Mouse (Mus musculus): Measurements from ENCODE around the gene Cog2. TPM values are rescaled to one million over a fixed set of nuclear protein-coding genes. Genes with fewer than 3 reads are reported as not detected.

Cog2 gene
- polyA plus RNA-seq, 1 experiment from 2014 or later: 29.5 TPM

DNA sequence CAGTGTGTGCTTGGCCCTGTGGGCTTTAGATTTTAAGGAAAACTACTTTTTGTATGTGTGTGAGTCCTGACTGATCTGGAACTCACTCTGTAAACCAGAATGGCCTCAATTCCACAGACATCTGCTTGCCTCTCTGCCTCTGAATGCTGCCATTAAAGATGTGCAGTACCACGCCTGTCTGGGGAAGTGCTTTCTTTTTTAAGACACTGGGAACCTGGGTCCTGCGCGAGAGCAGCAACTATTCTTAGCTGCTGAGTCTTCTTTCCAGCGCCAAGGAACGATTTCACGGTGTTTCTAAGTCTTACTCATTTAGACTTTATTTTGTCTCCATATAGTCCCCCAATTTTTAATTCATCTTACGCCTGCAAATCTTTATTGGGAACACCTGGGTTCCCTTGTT lies 26.2 kb downstream of the Cog2 start:
- H3K9me3 ChIP-seq (ENCODE audit: control insufficient read depth, low read length): no peaks in the 10 kb centered on the region
- H3K4me3 ChIP-seq (ENCODE audit: low read depth, low read length): no peak overlapping the region
- WGBS: 91% methylated on average over 7 of the region's 7 CpGs
- H3K9ac ChIP-seq (ENCODE audit: low read depth, low read length): no peak overlapping the region
- no peak for DNase-seq (ENCODE audit: low spot score)
- H3K27me3 ChIP-seq (replicated peaks; ENCODE audit: control insufficient read depth, insufficient read depth, low read length): no peaks in the 10 kb centered on the region
- no peak overlapping the region for H3K4me2 ChIP-seq
- H3K27ac ChIP-seq (ENCODE audit: low read depth, low read length): no peak overlapping the region
- ATAC-seq (replicated peaks; ENCODE audit: low FRiP score): no peak
- no peaks in the 10 kb centered on the region for H3K4me1 ChIP-seq (replicated peaks; ENCODE audit: control insufficient read depth, insufficient read depth, low read length)
- peaks cover 47% of the 10 kb centered on the region for H3K36me3 ChIP-seq (ENCODE audit: control insufficient read depth, insufficient read depth, low read length)

DNA sequence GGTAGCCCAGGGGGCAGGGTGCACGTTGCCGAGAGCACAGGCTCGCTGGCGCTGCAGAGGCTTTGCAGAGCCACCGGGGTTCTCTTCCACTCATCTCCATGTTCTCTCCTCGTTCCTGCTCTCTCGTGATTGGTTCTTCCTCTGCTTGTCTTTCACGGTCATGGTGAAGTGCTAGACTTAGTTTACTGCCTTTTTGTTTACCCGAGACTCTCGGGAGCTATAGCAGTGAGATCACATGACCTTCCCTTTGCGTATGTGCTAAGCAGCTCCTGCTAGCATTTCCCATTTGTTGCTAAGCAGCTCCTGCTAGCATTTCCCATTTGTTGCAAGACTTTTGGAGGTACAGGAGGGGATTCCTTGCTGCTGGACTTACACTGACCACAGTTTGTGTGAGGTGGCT lies 26.7 kb downstream of the Cog2 start:
- 67% methylated on average over 11 of the region's 11 CpGs for WGBS
- Histone ChIP-seq H3K36me3 (ENCODE audit: control insufficient read depth, insufficient read depth, low read length) (peaks cover 42% of the 10 kb centered on the region), H3K27me3 (replicated peaks; ENCODE audit: control insufficient read depth, insufficient read depth, low read length) (no peaks in the 10 kb centered on the region), H3K9ac (ENCODE audit: low read depth, low read length) (no peak overlapping the region), H3K9me3 (ENCODE audit: control insufficient read depth, low read length) (no peaks in the 10 kb centered on the region), H3K4me1 (replicated peaks; ENCODE audit: control insufficient read depth, insufficient read depth, low read length) (no peaks in the 10 kb centered on the region), H3K4me2 (no peak overlapping the region), H3K27ac (ENCODE audit: low read depth, low read length) (no peak overlapping the region), H3K4me3 (ENCODE audit: low read depth, low read length) (no peak overlapping the region)
- ATAC-seq (replicated peaks; ENCODE audit: low FRiP score) (no peak), DNase-seq (ENCODE audit: low spot score) (no peak)

DNA sequence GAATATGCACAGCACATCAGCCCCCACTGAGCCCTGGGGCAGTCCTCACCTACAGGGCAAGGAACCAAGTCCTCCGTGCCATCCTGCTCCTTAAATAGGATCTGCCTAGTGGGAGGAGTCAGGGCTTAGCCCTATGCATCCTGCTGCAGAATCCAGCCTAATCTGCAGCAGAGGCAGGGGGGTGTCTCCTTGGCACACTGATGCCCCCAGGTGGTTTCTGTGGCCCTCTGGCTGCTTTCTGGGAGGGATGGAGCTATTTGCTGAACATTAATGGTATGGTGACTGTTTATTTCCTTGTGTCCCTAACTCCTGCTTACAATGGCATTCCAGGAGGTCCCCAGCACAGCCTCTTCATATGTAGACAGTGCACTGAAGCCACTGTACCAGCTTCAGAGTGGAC lies 27.6 kb downstream of the Cog2 start:
- no peak for ATAC-seq (replicated peaks; ENCODE audit: low FRiP score)
- Histone ChIP-seq H3K4me1 (replicated peaks; ENCODE audit: control insufficient read depth, insufficient read depth, low read length) (no peaks in the 10 kb centered on the region), H3K4me2 (no peak overlapping the region), H3K27ac (ENCODE audit: low read depth, low read length) (no peak overlapping the region), H3K4me3 (ENCODE audit: low read depth, low read length) (no peak overlapping the region), H3K36me3 (ENCODE audit: control insufficient read depth, insufficient read depth, low read length) (peaks cover 40% of the 10 kb centered on the region), H3K27me3 (replicated peaks; ENCODE audit: control insufficient read depth, insufficient read depth, low read length) (no peaks in the 10 kb centered on the region), H3K9me3 (ENCODE audit: control insufficient read depth, low read length) (no peaks in the 10 kb centered on the region), H3K9ac (ENCODE audit: low read depth, low read length) (no peak overlapping the region)
- DNase-seq (ENCODE audit: low spot score): no peak
- WGBS: 70% methylated on average over 1 of the region's 1 CpGs

DNA sequence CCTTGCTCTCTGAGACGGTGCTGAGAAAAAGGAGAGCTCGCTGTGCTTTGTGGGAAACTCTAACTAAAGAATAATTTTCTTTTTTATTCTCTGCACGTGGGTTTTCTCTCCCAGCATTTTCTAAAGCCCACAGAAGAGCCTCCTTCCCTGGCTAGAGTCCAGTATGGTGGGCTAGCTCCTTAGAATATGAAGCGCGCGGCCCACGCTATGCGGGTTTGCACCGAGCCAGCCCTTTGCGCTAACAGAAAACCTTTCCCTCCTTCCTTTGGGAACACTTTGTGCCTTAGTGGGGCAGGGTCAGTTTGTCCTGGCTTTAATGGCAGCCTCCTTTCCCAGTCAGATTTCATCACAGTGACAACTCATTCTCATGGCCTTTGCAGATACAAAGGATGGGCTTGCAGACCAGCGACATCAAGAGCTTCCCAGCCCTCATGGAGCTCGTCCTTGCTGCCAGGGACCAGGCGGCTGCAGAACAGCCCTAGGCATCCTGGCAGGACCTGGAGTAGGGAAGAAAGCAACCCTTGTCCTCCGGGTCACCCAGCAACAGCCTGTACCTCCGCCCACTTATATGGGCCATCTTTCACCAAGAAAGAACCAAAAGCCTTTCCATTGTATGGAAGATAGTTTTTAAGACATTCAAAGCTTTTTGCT lies 30.6 kb downstream of the Cog2 start:
- DNase-seq (ENCODE audit: low spot score): no peak
- ATAC-seq (replicated peaks; ENCODE audit: low FRiP score): no peak
- Histone ChIP-seq H3K9ac (ENCODE audit: low read depth, low read length) (no peak overlapping the region), H3K36me3 (ENCODE audit: control insufficient read depth, insufficient read depth, low read length) (peaks cover 25% of the 10 kb centered on the region), H3K27me3 (replicated peaks; ENCODE audit: control insufficient read depth, insufficient read depth, low read length) (no peaks in the 10 kb centered on the region), H3K4me2 (no peak overlapping the region), H3K4me3 (ENCODE audit: low read depth, low read length) (no peak overlapping the region), H3K9me3 (ENCODE audit: control insufficient read depth, low read length) (no peaks in the 10 kb centered on the region), H3K27ac (ENCODE audit: low read depth, low read length) (no peak overlapping the region), H3K4me1 (replicated peaks; ENCODE audit: control insufficient read depth, insufficient read depth, low read length) (no peaks in the 10 kb centered on the region)
- 93% methylated on average over 15 of the region's 15 CpGs for WGBS

DNA sequence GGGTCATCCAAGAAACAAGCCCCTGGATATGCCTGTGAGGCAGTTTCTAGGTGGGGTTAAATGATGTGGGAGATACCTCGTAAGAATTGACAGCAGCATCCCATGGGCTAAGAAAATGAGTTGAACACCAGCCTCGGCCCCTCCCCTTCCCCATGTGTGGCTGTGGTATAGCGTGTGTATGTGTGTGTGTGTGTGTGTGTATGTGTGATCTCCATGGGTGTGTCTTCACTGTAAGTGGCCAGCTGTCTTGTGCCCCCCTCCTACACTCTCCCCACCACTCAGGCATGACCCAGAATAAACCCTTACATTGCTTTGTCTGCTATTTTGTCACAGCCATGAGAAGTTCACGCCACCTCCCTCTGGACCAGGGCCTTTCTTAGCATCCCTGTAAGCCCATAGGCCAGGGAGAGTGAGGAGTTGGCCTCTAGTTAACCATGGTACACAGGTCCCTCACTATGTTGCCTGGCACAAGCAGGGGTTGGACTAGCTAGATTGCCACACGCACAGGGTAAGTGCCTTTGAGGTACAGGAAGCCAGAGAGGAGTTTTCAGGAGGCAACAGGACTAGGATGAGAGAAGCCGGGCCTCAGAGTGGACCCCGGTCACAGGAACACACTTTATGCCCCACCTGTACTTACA lies 34.7 kb downstream of the Cog2 start:
- H3K27me3 ChIP-seq (replicated peaks; ENCODE audit: control insufficient read depth, insufficient read depth, low read length): no peaks in the 10 kb centered on the region
- H3K4me1 ChIP-seq (replicated peaks; ENCODE audit: control insufficient read depth, insufficient read depth, low read length): no peaks in the 10 kb centered on the region; the same call in 1 of the 2 replicates
- H3K4me3 ChIP-seq (ENCODE audit: low read depth, low read length): no peak overlapping the region
- no peak overlapping the region for H3K27ac ChIP-seq (ENCODE audit: low read depth, low read length)
- H3K9ac ChIP-seq (ENCODE audit: low read depth, low read length): no peak overlapping the region
- WGBS: 83% methylated on average over 7 of the region's 7 CpGs
- no peak overlapping the region for H3K4me2 ChIP-seq
- DNase-seq (ENCODE audit: low spot score): no peak
- peaks cover 13% of the 10 kb centered on the region for H3K36me3 ChIP-seq (ENCODE audit: control insufficient read depth, insufficient read depth, low read length)
- H3K9me3 ChIP-seq (ENCODE audit: control insufficient read depth, low read length): no peaks in the 10 kb centered on the region
- ATAC-seq (replicated peaks; ENCODE audit: low FRiP score): no peak

DNA sequence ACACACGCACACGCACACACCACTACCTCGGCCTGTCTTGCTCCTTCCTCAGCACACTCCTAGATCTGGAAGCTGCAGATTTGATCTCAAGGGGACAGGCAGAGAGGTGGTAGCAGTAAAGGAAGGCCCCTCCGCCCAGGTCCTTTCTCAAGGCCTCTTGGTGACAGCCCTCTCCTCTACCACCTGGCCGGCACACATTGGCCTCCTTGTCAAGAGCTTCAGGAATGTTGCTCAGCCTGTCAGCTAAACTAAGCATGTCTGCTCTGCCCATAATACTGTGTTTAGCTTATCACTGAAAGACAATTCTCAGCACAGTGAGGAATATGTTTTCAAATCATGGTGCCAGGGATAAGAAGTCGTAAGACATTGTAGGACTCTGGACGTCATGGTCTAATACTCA lies 35.6 kb downstream of the Cog2 start:
- H3K27ac ChIP-seq (ENCODE audit: low read depth, low read length): no peak overlapping the region
- no peak for ATAC-seq (replicated peaks; ENCODE audit: low FRiP score)
- 84% methylated on average over 7 of the region's 7 CpGs for WGBS
- H3K27me3 ChIP-seq (replicated peaks; ENCODE audit: control insufficient read depth, insufficient read depth, low read length): no peaks in the 10 kb centered on the region
- no peak for DNase-seq (ENCODE audit: low spot score)
- no peaks in the 10 kb centered on the region for H3K9me3 ChIP-seq (ENCODE audit: control insufficient read depth, low read length)
- H3K4me2 ChIP-seq: no peak overlapping the region
- H3K36me3 ChIP-seq (ENCODE audit: control insufficient read depth, insufficient read depth, low read length): peaks cover 5% of the 10 kb centered on the region; the same call in 1 of the 2 replicates
- no peak overlapping the region for H3K9ac ChIP-seq (ENCODE audit: low read depth, low read length)
- H3K4me3 ChIP-seq (ENCODE audit: low read depth, low read length): no peak overlapping the region
- H3K4me1 ChIP-seq (replicated peaks; ENCODE audit: control insufficient read depth, insufficient read depth, low read length): no peaks in the 10 kb centered on the region; the same call in 1 of the 2 replicates

DNA sequence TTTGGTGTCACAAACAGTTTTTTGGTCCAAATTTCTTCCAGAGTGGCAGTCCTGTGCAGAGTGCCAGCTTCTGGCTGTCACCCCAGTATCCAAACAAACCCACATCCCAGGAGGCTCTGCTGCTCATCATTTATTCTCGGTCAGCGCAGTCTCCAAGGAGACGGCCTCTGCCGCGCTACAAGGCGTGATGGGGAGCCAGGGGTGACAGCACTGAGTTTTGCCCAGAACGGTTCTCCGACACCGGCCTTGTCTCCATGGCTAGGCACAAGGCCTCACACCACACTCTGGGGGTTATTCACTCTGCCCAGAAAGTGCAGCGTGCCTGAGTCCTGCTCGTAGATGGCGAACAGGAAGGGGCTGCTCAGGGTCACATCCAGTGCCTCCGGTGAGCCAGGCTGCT lies 36.1 kb downstream of the Cog2 start:
- Histone ChIP-seq H3K36me3 (ENCODE audit: control insufficient read depth, insufficient read depth, low read length) (peaks cover 3% of the 10 kb centered on the region; the same call in 1 of the 2 replicates), H3K9me3 (ENCODE audit: control insufficient read depth, low read length) (no peaks in the 10 kb centered on the region), H3K27me3 (replicated peaks; ENCODE audit: control insufficient read depth, insufficient read depth, low read length) (no peaks in the 10 kb centered on the region), H3K9ac (ENCODE audit: low read depth, low read length) (no peak overlapping the region), H3K4me1 (replicated peaks; ENCODE audit: control insufficient read depth, insufficient read depth, low read length) (no peaks in the 10 kb centered on the region; the same call in 1 of the 2 replicates), H3K27ac (ENCODE audit: low read depth, low read length) (no peak overlapping the region), H3K4me3 (ENCODE audit: low read depth, low read length) (no peak overlapping the region), H3K4me2 (no peak overlapping the region)
- 90% methylated on average over 13 of the region's 13 CpGs for WGBS
- ATAC-seq (replicated peaks; ENCODE audit: low FRiP score) (no peak), DNase-seq (ENCODE audit: low spot score) (no peak)

DNA sequence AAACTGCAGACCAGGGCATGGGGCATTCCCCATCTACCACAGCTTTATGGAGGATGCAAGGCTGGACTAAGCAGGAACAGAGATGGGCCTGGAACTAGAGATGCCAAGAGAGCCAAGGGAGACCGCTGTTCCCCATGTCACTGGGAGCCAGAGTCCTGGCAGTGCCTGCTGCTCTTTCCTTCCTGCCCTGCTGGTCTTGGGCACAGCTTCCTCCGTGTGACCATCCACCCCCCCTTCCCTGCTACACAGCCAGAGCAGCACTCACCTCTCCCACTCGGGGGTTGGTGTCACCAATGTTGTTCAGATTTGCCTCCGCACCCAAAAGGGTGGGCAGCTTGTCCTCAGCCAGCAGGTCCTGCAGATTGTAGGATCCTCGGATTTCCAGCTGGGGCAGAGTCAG lies 36.9 kb downstream of the Cog2 start:
- Histone ChIP-seq H3K9ac (ENCODE audit: low read depth, low read length) (no peak overlapping the region), H3K36me3 (ENCODE audit: control insufficient read depth, insufficient read depth, low read length) (0 out of 2 replicates have a peak, but pooled peaks cover 3% of the 10 kb centered on the region), H3K4me3 (ENCODE audit: low read depth, low read length) (no peak overlapping the region), H3K9me3 (ENCODE audit: control insufficient read depth, low read length) (no peaks in the 10 kb centered on the region), H3K27me3 (replicated peaks; ENCODE audit: control insufficient read depth, insufficient read depth, low read length) (no peaks in the 10 kb centered on the region), H3K4me2 (no peak overlapping the region), H3K4me1 (replicated peaks; ENCODE audit: control insufficient read depth, insufficient read depth, low read length) (no peaks in the 10 kb centered on the region; the same call in 1 of the 2 replicates), H3K27ac (ENCODE audit: low read depth, low read length) (no peak overlapping the region)
- 61% methylated on average over 5 of the region's 5 CpGs for WGBS
- ATAC-seq (replicated peaks; ENCODE audit: low FRiP score) (no peak), DNase-seq (ENCODE audit: low spot score) (no peak)

DNA sequence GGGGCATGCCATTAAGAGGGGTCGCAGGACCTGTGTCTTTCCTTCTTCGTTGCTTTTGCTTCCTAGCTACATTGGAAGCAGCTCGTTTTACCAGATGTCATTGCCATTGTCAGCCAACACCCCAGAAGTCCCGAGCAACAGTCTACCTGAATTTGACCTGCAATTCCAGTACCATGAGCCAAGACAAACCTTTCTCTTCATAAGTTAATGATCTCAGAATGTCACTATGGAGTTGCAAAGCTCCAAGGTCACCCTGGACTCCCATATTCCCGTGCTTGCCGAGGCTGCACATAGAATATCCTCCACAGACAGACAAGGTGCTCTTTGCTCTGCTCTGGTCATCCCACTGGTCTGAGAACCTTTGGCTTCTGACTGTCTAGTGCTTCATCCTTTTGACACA lies 46.6 kb downstream of the Cog2 start:
- 0 out of 2 replicates have a peak, but pooled peaks cover 2% of the 10 kb centered on the region for H3K4me1 ChIP-seq (replicated peaks; ENCODE audit: control insufficient read depth, insufficient read depth, low read length)
- H3K36me3 ChIP-seq (ENCODE audit: control insufficient read depth, insufficient read depth, low read length): no peaks in the 10 kb centered on the region
- H3K9ac ChIP-seq (ENCODE audit: low read depth, low read length): no peak overlapping the region
- H3K27ac ChIP-seq (ENCODE audit: low read depth, low read length): no peak overlapping the region
- DNase-seq (ENCODE audit: low spot score): no peak
- no peaks in the 10 kb centered on the region for H3K9me3 ChIP-seq (ENCODE audit: control insufficient read depth, low read length)
- no peaks in the 10 kb centered on the region for H3K27me3 ChIP-seq (replicated peaks; ENCODE audit: control insufficient read depth, insufficient read depth, low read length)
- no peak overlapping the region for H3K4me2 ChIP-seq
- ATAC-seq (replicated peaks; ENCODE audit: low FRiP score): no peak
- H3K4me3 ChIP-seq (ENCODE audit: low read depth, low read length): no peak overlapping the region
- 74% methylated on average over 6 of the region's 6 CpGs for WGBS
